8 mouse cellular contexts compared by ENCODE assay signal in the genomic region with DNA sequence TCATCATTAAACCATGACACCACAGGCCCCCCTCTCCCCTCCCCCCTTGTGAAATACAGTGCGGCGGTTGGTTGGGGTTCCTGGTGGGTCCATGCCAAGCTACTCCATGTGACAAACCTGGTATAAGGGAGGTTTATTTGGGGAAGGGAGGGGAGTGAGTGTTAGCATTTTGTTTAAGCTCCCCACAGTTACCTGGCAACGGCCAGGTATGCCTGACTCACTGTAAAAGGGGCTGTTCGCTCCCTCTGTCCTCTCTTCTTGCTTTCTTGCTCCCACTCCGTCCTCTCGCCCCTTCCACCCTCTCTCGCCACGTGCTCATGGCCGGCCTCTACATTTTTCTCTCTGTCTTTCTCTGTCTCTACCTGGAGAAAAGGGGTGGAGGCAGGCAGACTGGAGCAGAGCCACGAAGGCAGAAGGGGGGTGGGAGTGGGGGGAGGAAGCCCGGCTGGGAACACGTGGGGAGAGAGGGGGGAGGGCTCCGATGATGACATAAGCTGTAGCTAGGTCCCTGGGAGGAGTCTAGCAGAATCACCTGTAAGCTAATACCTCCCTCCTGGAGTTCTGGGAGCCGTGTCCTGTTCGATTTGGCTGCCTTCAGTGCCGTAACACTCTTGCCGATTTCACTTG.
DNase-seq lines count a peak whose midpoint lies in the region; ATAC-seq and TF ChIP-seq lines count a peak whose summit lies in the region.

No protein-coding gene starts in this region.

- TF ChIP-seq CTCF in liver, postnatal 0 days (IDR thresholded peaks at IDR 0.05; ENCODE audit: low read depth), result no peak

- intact Hi-C loops in gastrocnemius, postnatal 36 days (cut with DNase I), result no loop called here

- H3K36me3 ChIP-seq in hindbrain, embryonic 16.5 days (ENCODE audit: control insufficient read depth, insufficient read depth, low read length), result no peaks in the 10 kb centered on the region
- peaks cover 3% of the 10 kb centered on the region; the same call in 1 of the 2 replicates for H3K36me3 ChIP-seq in liver, postnatal 0 days (replicated peaks; ENCODE audit: insufficient read depth, low read length)

- ATAC-seq in hindbrain, embryonic 16.5 days, result 0 out of 2 replicates have a peak, but pooled peaks have one; percentile 20
- 0 out of 2 replicates have a peak, but pooled peaks have one; percentile 8 for ATAC-seq in liver, postnatal 0 days

- no peak overlapping the region for H3K27ac ChIP-seq in hindbrain, embryonic 16.5 days (ENCODE audit: low read depth, low read length)
- no peak overlapping the region for H3K27ac ChIP-seq in liver, postnatal 0 days (ENCODE audit: low read depth)

- no peak for TF ChIP-seq EP300 in liver, postnatal 0 days (IDR thresholded peaks at IDR 0.05; ENCODE audit: low read depth)

- H3K4me1 ChIP-seq in hindbrain, embryonic 16.5 days (ENCODE audit: control insufficient read depth, insufficient read depth, low read depth, low read length), result no peaks in the 10 kb centered on the region
- peaks cover 13% of the 10 kb centered on the region for H3K4me1 ChIP-seq in liver, postnatal 0 days (ENCODE audit: insufficient read depth)

- H3K4me3 ChIP-seq in hindbrain, embryonic 16.5 days (ENCODE audit: low read length), result no peak overlapping the region
- H3K4me3 ChIP-seq in liver, postnatal 0 days (ENCODE audit: low read depth, low read length), result no peak overlapping the region

- H3K27me3 ChIP-seq in hindbrain, embryonic 16.5 days (replicated peaks; ENCODE audit: control insufficient read depth, insufficient read depth, low read length), result no peaks in the 10 kb centered on the region
- no peaks in the 10 kb centered on the region for H3K27me3 ChIP-seq in liver, postnatal 0 days (ENCODE audit: insufficient read depth, low read length)

- H3K4me2 ChIP-seq in hindbrain, embryonic 16.5 days (ENCODE audit: low read length), result peak overlapping the region; percentile 29
- no peak overlapping the region for H3K4me2 ChIP-seq in liver, postnatal 0 days (ENCODE audit: low read depth, low read length)

- WGBS in hindbrain, embryonic 16.5 days, result 16% methylated on average over 17 of the region's 17 CpGs
- 50% methylated on average over 17 of the region's 17 CpGs for WGBS in liver, postnatal 0 days (ENCODE audit: insufficient replicate concordance)

- peak; percentile 10 for DNase-seq in right cerebral cortex, postnatal 4 days
- no peak for DNase-seq in right cerebral cortex, postnatal 10 days (ENCODE audit: low spot score in 2 of 2)
- DNase-seq in liver, postnatal 0 days, result no peak
- peak; percentile 24 for DNase-seq in yolk sac, embryonic 10.5 days (ENCODE audit: low spot score)
- DNase-seq in cerebellum, adult 11-12 months, result no peak
- DNase-seq in gastrocnemius, postnatal 36 days, result no peak
- DNase-seq in layer of hippocampus, postnatal 25 days (ENCODE audit: extremely low spot score in 1 of 2, low spot score in 1 of 2), result no peak

- H3K9ac ChIP-seq in hindbrain, embryonic 16.5 days (ENCODE audit: low read depth, low read length), result no peak overlapping the region
- no peak overlapping the region for H3K9ac ChIP-seq in liver, postnatal 0 days (replicated peaks)

- H3K9me3 ChIP-seq in hindbrain, embryonic 16.5 days (ENCODE audit: control insufficient read depth, low read length), result no peaks in the 10 kb centered on the region
- no peaks in the 10 kb centered on the region for H3K9me3 ChIP-seq in liver, postnatal 0 days (ENCODE audit: low read length)

Comparison
In these comparisons a context has a peak if more than half of its experiments do, and no peak if none do; other contexts are left out.
1. DNase-seq: peak in right cerebral cortex, postnatal 4 days (single experiment) and yolk sac, embryonic 10.5 days (single experiment); none in right cerebral cortex, postnatal 10 days (0 of 2), liver, postnatal 0 days (single experiment), cerebellum, adult 11-12 months (single experiment), gastrocnemius, postnatal 36 days (0 of 2) and layer of hippocampus, postnatal 25 days (0 of 2).